Mouse (Mus musculus): ENCODE measurements around the gene Secisbp2. TPM values are rescaled to one million over a fixed set of nuclear protein-coding genes. Genes with fewer than 3 reads are reported as not detected.

Secisbp2 gene
- total RNA-seq (2014; rRNA removed) (18.1 and 18.7 TPM in 2 replicates), polyA plus RNA-seq (2015; fragmentation: Nextera tagmentation; extraction: Ambion mirVana) (20.2 and 21.8 TPM in 2 replicates)

DNA sequence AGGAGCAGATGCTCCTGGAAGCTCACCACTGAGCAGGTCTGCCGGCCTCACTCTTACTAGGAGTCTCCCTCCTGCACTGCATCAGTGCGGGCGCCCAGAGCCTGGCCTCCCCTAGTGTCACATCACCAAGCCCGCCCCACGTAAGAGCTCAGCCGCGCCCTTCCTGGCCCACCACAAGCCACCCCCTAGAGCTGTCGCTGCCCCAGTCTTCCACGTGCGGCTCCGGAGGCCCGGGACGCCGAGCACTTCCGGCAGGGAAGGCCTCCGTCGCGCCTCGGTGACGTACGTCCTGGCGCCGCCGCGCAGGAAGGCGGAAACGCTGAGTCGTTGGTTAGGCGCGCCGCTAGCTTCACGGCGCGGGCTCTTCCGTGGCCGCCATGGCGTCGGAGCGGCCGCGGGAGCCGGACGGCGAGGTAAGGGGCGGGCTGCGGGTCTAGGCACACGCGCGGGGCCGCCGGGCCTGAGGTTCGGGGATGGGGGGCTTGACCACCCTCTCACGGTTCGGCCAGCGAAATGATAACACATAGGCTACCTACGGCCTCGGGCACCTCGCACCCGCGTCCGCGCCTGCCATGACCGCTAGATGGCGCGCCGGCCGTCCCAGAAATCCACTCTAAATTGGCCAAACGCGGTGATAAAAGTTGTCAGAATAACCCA lies at the start of gene Secisbp2:
TSS of gene Secisbp2 (plus strand) at position 290 of the 657 bp plus-strand sequence.
- peak within 1 kb of the TSS; percentile 77 for H3K4me3 ChIP-seq (ENCODE audit: low read depth, low read length)
- H3K9me3 ChIP-seq (ENCODE audit: low read length): no peaks in the 10 kb centered on the region

DNA sequence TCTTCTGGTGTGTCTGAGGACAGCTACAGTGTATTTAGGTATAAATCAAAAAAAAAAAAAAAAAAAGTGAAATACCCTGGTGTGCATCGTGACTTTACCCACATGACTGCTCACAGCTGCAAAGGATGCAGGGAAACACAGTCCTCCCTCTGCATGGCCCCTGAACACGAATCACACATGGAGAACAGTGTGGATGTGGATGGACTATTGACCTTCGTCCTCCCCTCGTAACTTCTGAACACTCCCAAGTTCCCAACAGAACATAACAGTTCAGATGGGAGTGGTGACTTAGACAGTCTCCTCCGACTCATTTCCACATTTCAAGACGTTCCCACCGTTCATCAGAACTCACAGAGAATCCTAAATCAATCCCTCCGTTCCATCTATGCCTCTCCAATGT lies 48.7 kb upstream of the Secisbp2 start:
- DNase-seq (no peak), ATAC-seq (peak; percentile 30)
- TF ChIP-seq CTCF (IDR thresholded peaks at IDR 0.05; ENCODE audit: low read depth): no peak
- H3K9ac ChIP-seq: 0 out of 2 replicates have a peak overlapping the region, but pooled peaks have one; percentile 46
- H3K36me3 ChIP-seq (ENCODE audit: insufficient read depth): no peaks in the 10 kb centered on the region
- peaks cover 13% of the 10 kb centered on the region; the same call in 1 of the 2 replicates for H3K4me1 ChIP-seq (ENCODE audit: insufficient read depth)
- WGBS: 31% methylated on average over 8 of the region's 8 CpGs
- peak overlapping the region; percentile 92 for H3K27ac ChIP-seq (ENCODE audit: low read depth, low read length)
- H3K4me2 ChIP-seq (ENCODE audit: low read depth): peak overlapping the region; percentile 54
- peak overlapping the region; percentile 30 for H3K4me3 ChIP-seq (ENCODE audit: low read depth, low read length)
- H3K9me3 ChIP-seq (ENCODE audit: low read length): no peaks in the 10 kb centered on the region
- H3K27me3 ChIP-seq (ENCODE audit: insufficient read depth, low read length): no peaks in the 10 kb centered on the region

More for the DNA sequence above, at the start of gene Secisbp2:
- H3K27me3 ChIP-seq (ENCODE audit: insufficient read depth, low read length): no peaks in the 10 kb centered on the region
- peak within 1 kb of the TSS; percentile 63 for H3K4me2 ChIP-seq (ENCODE audit: low read depth)
- peak within 1 kb of the TSS; percentile 95 for H3K27ac ChIP-seq (ENCODE audit: low read depth, low read length)
- H3K4me1 ChIP-seq (ENCODE audit: insufficient read depth): peaks cover 6% of the 10 kb centered on the region; the same call in 1 of the 2 replicates
- DNase-seq: peak; percentile 98
- peaks cover 20% of the 10 kb centered on the region for H3K36me3 ChIP-seq (ENCODE audit: insufficient read depth)
- ATAC-seq: peak; percentile 99
- TF ChIP-seq CTCF (IDR thresholded peaks at IDR 0.05; ENCODE audit: low read depth): peak; percentile 92
- 1% methylated on average over 66 of the region's 69 CpGs for WGBS
- peak within 1 kb of the TSS; percentile 75 for H3K9ac ChIP-seq

DNA sequence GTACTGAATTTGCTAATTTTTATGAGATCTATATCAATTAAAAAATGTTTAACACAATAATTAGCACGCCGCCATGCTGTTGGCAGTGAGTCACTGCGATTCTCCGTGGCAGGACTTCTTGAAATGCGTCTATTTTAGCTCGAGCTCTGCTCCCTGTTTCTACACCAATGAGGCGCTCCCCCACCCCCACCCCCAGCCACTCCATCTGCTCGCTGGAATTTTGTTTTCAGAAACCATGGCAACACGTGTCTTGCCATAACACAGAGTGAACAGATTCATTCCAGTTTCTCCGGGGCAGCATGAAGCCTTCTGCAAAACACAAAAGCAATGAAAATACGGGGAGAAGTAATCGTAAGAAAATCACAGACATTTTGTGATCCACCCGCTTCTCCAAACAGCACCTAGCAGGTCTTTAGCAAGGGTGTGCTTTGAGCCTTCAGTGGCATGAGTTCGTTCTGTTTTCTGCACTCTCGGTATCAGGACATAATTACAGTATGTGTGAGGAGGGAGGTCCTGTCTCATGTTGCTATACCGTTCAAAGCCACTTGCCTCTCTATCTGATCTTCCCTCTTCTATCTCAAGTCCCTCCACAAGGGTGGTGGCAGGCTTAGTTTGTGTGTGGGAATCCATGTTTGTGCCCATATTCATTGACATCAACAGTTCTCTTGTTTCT lies 48.1 kb upstream of the Secisbp2 start:
- DNase-seq (peak; percentile 94), ATAC-seq (peak; percentile 95)
- H3K4me1 ChIP-seq (ENCODE audit: insufficient read depth): peaks cover 13% of the 10 kb centered on the region; the same call in 1 of the 2 replicates
- H3K36me3 ChIP-seq (ENCODE audit: insufficient read depth): no peaks in the 10 kb centered on the region
- H3K9me3 ChIP-seq (ENCODE audit: low read length): no peaks in the 10 kb centered on the region
- H3K9ac ChIP-seq: peak overlapping the region; percentile 46
- H3K27me3 ChIP-seq (ENCODE audit: insufficient read depth, low read length): no peaks in the 10 kb centered on the region
- H3K27ac ChIP-seq (ENCODE audit: low read depth, low read length): peak overlapping the region; percentile 92
- 3% methylated on average over 16 of the region's 16 CpGs for WGBS
- peak; percentile 34; the same call in 1 of the 2 replicates for TF ChIP-seq CTCF (IDR thresholded peaks at IDR 0.05; ENCODE audit: low read depth)
- peak overlapping the region; percentile 54 for H3K4me2 ChIP-seq (ENCODE audit: low read depth)
- H3K4me3 ChIP-seq (ENCODE audit: low read depth, low read length): peak overlapping the region; percentile 30

DNA sequence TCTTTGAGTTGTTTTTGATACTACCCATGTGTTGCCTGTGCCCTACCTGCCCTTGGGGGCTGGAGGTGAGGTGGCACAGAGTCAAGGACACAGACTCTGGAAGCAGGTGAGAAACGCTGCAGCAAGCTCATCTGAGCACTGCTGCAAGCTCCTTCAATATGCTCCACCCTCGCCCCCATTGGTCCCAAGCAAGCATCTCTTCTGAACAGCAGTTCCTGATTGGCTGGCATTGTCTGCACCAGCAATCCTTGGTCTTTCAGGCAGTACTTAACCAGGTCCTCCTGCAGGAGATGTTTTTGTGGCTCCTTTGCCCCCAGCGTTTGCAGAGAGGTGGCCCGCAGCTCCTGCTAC lies 47.6 kb upstream of the Secisbp2 start:
- H3K4me1 ChIP-seq (ENCODE audit: insufficient read depth): peaks cover 13% of the 10 kb centered on the region; the same call in 1 of the 2 replicates
- H3K9me3 ChIP-seq (ENCODE audit: low read length): no peaks in the 10 kb centered on the region
- H3K4me3 ChIP-seq (ENCODE audit: low read depth, low read length): peak overlapping the region; percentile 30
- H3K36me3 ChIP-seq (ENCODE audit: insufficient read depth): no peaks in the 10 kb centered on the region
- peak; percentile 15; the same call in 1 of the 2 replicates for TF ChIP-seq CTCF (IDR thresholded peaks at IDR 0.05; ENCODE audit: low read depth)
- DNase-seq (peak; percentile 75), ATAC-seq (peak; percentile 70)
- H3K27me3 ChIP-seq (ENCODE audit: insufficient read depth, low read length): no peaks in the 10 kb centered on the region
- peak overlapping the region; percentile 46 for H3K9ac ChIP-seq
- H3K4me2 ChIP-seq (ENCODE audit: low read depth): peak overlapping the region; percentile 54
- WGBS: 29% methylated on average over 4 of the region's 4 CpGs
- peak overlapping the region; percentile 92 for H3K27ac ChIP-seq (ENCODE audit: low read depth, low read length)

DNA sequence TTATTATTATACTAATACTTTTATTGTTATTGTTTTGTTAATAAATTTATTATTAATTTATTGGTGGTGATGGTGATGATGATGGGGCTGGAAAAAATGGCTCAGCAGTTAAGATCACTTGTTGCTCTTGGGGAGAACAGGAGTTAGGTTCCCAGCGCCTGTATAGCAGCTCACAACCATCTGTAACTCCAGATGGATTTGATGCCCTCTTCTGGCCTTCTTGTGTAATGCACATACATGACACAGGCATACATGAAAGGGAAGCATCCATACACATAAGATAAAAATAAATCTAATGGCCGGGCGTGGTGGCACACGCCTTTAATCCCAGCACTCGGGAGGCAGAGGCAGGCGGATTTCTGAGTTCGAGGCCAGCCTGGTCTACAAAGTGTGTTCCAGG lies 42.3 kb upstream of the Secisbp2 start:
- no peaks in the 10 kb centered on the region for H3K9me3 ChIP-seq (ENCODE audit: low read length)
- DNase-seq (no peak), ATAC-seq (no peak)
- TF ChIP-seq CTCF (IDR thresholded peaks at IDR 0.05; ENCODE audit: low read depth): peak; percentile 35
- no peak overlapping the region for H3K27ac ChIP-seq (ENCODE audit: low read depth, low read length)
- H3K36me3 ChIP-seq (ENCODE audit: insufficient read depth): no peaks in the 10 kb centered on the region
- H3K4me3 ChIP-seq (ENCODE audit: low read depth, low read length): no peak overlapping the region
- no peaks in the 10 kb centered on the region for H3K27me3 ChIP-seq (ENCODE audit: insufficient read depth, low read length)
- peaks cover 6% of the 10 kb centered on the region; the same call in 1 of the 2 replicates for H3K4me1 ChIP-seq (ENCODE audit: insufficient read depth)
- no peak overlapping the region for H3K9ac ChIP-seq
- 94% methylated on average over 7 of the region's 7 CpGs for WGBS
- H3K4me2 ChIP-seq (ENCODE audit: low read depth): no peak overlapping the region

DNA sequence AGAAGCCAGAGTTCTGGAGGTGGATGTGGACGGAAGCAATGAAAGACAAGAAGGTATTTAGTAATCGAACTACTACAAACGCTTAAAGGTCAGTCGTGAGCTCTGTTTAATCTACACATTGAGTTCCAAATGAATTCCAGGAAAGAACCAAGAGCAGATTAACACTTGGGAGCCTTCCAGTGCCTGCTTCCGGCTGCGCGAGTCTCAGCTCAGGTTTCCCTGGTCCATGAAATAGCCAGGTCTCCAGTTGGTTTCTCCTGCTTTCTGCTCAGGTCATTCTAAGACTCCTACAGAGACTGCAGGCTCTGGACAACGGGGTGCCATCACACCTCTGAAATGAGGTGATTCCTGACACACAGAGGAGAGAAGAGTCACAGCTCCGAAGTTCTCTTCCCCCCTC lies 40.4 kb upstream of the Secisbp2 start:
- no peaks in the 10 kb centered on the region for H3K36me3 ChIP-seq (ENCODE audit: insufficient read depth)
- 20% methylated on average over 9 of the region's 9 CpGs for WGBS
- 0 out of 2 replicates have a peak, but pooled peaks have one; percentile 10 for ATAC-seq
- DNase-seq: no peak
- no peak for TF ChIP-seq CTCF (IDR thresholded peaks at IDR 0.05; ENCODE audit: low read depth)
- H3K27ac ChIP-seq (ENCODE audit: low read depth, low read length): no peak overlapping the region
- H3K4me2 ChIP-seq (ENCODE audit: low read depth): peak overlapping the region; percentile 13; the same call in 1 of the 2 replicates
- H3K4me3 ChIP-seq (ENCODE audit: low read depth, low read length): no peak overlapping the region
- H3K27me3 ChIP-seq (ENCODE audit: insufficient read depth, low read length): no peaks in the 10 kb centered on the region
- peaks cover 5% of the 10 kb centered on the region; the same call in 1 of the 2 replicates for H3K4me1 ChIP-seq (ENCODE audit: insufficient read depth)
- H3K9ac ChIP-seq: no peak overlapping the region
- H3K9me3 ChIP-seq (ENCODE audit: low read length): no peaks in the 10 kb centered on the region

DNA sequence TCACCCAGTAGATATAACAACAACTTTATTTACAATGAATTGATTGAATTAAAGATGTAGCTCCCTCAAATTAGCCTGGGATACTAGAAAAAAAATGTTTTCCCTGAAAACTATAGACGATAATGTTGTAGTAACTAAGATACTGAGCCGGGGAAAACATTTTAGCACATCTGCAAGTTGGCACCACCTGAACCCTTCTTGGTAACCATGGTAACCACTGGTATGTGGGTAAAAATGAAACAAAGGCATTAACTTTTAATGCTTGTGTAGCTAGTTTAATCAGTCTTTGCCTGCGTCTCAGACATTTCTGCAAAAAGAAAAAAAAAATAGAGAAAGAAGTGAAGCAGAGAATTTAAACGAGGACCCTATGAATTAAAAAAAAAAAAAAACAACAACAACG lies 40.0 kb upstream of the Secisbp2 start:
- no peaks in the 10 kb centered on the region for H3K9me3 ChIP-seq (ENCODE audit: low read length)
- H3K4me2 ChIP-seq (ENCODE audit: low read depth): no peak overlapping the region
- H3K4me1 ChIP-seq (ENCODE audit: insufficient read depth): peaks cover 7% of the 10 kb centered on the region; the same call in 1 of the 2 replicates
- H3K36me3 ChIP-seq (ENCODE audit: insufficient read depth): no peaks in the 10 kb centered on the region
- H3K4me3 ChIP-seq (ENCODE audit: low read depth, low read length): no peak overlapping the region
- H3K27me3 ChIP-seq (ENCODE audit: insufficient read depth, low read length): no peaks in the 10 kb centered on the region
- no peak overlapping the region for H3K9ac ChIP-seq
- peak; percentile 67 for ATAC-seq
- TF ChIP-seq CTCF (IDR thresholded peaks at IDR 0.05; ENCODE audit: low read depth): no peak
- WGBS: 14% methylated on average over 5 of the region's 5 CpGs
- no peak overlapping the region for H3K27ac ChIP-seq (ENCODE audit: low read depth, low read length)
- DNase-seq: no peak
